Mouse (Mus musculus): ENCODE data around the gene Bcl10.
"Not testable (repeated sequence)": the region's sequence is repeated elsewhere in the genome, so short reads cannot be mapped to it uniquely, and the experiment has no call there.

Bcl10 gene

GRCm38 (mm10) chr3:145913263-145913662, 9.3 kb upstream of the Bcl10 start:
- DNase-seq (ENCODE audit: low spot score in 2 of 2), result no peak

GRCm38 (mm10) chr3:145913942-145914341, 8.7 kb upstream of the Bcl10 start:
- DNase-seq (ENCODE audit: low spot score in 2 of 2), result not testable (repeated sequence)

- DNase-seq (ENCODE audit: low spot score in 2 of 2), result no peak
These were observed 6.2 kb upstream of the Bcl10 start for GRCm38 (mm10) chr3:145916374-145916773.

- no peak for DNase-seq (ENCODE audit: low spot score in 2 of 2)
These were observed 5.8 kb upstream of the Bcl10 start for GRCm38 (mm10) chr3:145916826-145917225.

GRCm38 (mm10) chr3:145922971-145923370, 367 bp downstream of the Bcl10 start:
- DNase-seq (ENCODE audit: low spot score in 2 of 2), result no peak

- peak; percentile 88 to 98 for DNase-seq (ENCODE audit: low spot score in 2 of 2)
These were observed 1.4 kb downstream of the Bcl10 start for GRCm38 (mm10) chr3:145923874-145924577.

GRCm38 (mm10) chr3:145924649-145925337, 2.2 kb downstream of the Bcl10 start:
- peak in 1 of 2 experiments; percentile 28 for DNase-seq (ENCODE audit: low spot score in 2 of 2)

- no peak for DNase-seq (ENCODE audit: low spot score in 2 of 2)
These were observed 2.9 kb downstream of the Bcl10 start for GRCm38 (mm10) chr3:145925506-145925905.

GRCm38 (mm10) chr3:145929525-145930400, 7.2 kb downstream of the Bcl10 start:
- no peak for DNase-seq (ENCODE audit: low spot score in 2 of 2)

- DNase-seq (ENCODE audit: low spot score in 2 of 2), result no peak
These were observed 11.2 kb downstream of the Bcl10 start for GRCm38 (mm10) chr3:145933845-145934244.

- DNase-seq (ENCODE audit: low spot score in 2 of 2), result peak; percentile 82 to 92
These were observed 15.2 kb downstream of the Bcl10 start, which contains the start of gene 2410004B18Rik for GRCm38 (mm10) chr3:145937505-145938404. 2410004B18Rik (plus strand) TSS chr3:145938014.

GRCm38 (mm10) chr3:145938405-145939349, 16.1 kb downstream of the Bcl10 start:
- peak in 1 of 2 experiments; percentile 16 for DNase-seq (ENCODE audit: low spot score in 2 of 2)

- DNase-seq (ENCODE audit: low spot score in 2 of 2), result no peak
These were observed 16.8 kb downstream of the Bcl10 start for GRCm38 (mm10) chr3:145939402-145939801.

- DNase-seq (ENCODE audit: low spot score in 2 of 2), result no peak
These were observed 17.4 kb downstream of the Bcl10 start for GRCm38 (mm10) chr3:145939971-145940370.

GRCm38 (mm10) chr3:145941971-145942370, 19.4 kb downstream of the Bcl10 start:
- DNase-seq (ENCODE audit: low spot score in 2 of 2), result peak in 1 of 2 experiments; percentile 64

- DNase-seq (ENCODE audit: low spot score in 2 of 2), result no peak
These were observed 21.7 kb downstream of the Bcl10 start for GRCm38 (mm10) chr3:145944348-145944747.

GRCm38 (mm10) chr3:145945904-145946303, 23.3 kb downstream of the Bcl10 start:
- no peak for DNase-seq (ENCODE audit: low spot score in 2 of 2)

- no peak for DNase-seq (ENCODE audit: low spot score in 2 of 2)
These were observed 24.1 kb downstream of the Bcl10 start for GRCm38 (mm10) chr3:145946654-145947053.

GRCm38 (mm10) chr3:145947539-145948204, 25.1 kb downstream of the Bcl10 start:
- no peak for DNase-seq (ENCODE audit: low spot score in 2 of 2)
